Mouse (Mus musculus): ENCODE results near the gene Scai. TPM values are rescaled to one million over a fixed set of nuclear protein-coding genes. Genes with fewer than 3 reads are reported as not detected.
"Not testable (repeated sequence)": the region's sequence is repeated elsewhere in the genome, so short reads cannot be mapped to it uniquely, and the experiment has no call there.

Gene Scai
- polyA plus RNA-seq (2015; fragmentation: Nextera tagmentation; extraction: Ambion mirVana), result 1.0 and 1.4 TPM in 2 replicates

DNA sequence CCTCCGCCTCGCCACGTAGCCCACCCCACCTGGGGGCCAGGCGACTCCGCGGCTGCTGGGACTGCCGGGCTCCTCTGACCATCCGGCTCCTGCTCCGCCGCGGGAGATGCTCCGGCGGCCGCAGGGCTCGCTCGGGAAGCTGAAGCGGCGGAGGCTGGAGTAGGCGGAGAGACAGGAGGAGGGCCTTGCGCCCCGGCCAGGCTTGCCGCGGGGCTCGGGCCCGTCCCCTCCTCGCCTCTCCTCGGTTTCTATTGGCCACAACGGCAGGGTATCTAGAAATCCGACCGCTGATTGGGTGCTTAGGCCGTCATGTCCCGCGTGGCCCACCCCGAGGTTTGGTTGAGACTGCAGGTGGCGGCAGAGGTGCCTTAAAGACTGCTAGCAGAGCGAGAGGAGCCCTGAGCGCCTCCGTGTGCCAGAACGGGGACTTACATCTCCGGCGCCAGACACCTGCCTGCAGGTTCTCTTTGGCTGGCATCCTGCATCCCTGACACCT is at the start of gene Scai:
Scai (minus strand) TSS at position 174 of the 496 bp plus-strand sequence.
- WGBS (ENCODE audit: insufficient replicate concordance), result under 1% methylated on average over 41 of the region's 41 CpGs
- peak; percentile 100 for ATAC-seq (ENCODE audit: low read depth)

DNA sequence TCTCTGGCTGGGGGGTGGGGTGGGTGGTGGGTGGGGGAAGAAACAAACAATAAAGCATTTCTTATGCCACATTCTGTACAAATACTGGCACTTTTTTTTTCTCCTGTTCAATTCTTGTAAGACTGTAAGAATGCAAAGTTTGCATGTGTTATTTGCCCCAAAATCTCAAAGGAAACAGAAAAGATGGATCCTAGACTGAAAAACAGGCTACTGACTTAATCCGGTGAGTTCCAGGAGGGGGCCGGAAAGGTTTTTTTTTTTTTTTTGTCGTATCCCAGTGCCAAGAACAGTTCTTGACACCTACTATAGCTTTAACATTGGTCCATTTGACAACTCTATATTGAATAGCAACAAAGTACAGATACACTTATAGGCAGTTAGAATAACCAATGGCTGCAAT is 36.2 kb upstream of the Scai start:
- no peaks in the 10 kb centered on the region for H3K36me3 ChIP-seq (ENCODE audit: control insufficient read depth, insufficient read depth)
- peak overlapping the region; percentile 75 for H3K4me2 ChIP-seq (ENCODE audit: low read depth, low read length)
- no peak for ATAC-seq (ENCODE audit: low read depth)
- peak overlapping the region; percentile 58 for H3K9ac ChIP-seq (ENCODE audit: low read depth, low read length)
- peaks cover 19% of the 10 kb centered on the region for H3K4me1 ChIP-seq (ENCODE audit: control insufficient read depth, low read depth, low read length)
- 29% methylated on average over 3 of the region's 3 CpGs for WGBS (ENCODE audit: insufficient replicate concordance)
- peak overlapping the region; percentile 97 for H3K27ac ChIP-seq (ENCODE audit: low read length)
- no peaks in the 10 kb centered on the region for H3K27me3 ChIP-seq (ENCODE audit: control insufficient read depth, insufficient read depth, low read depth, low read length)
- peak overlapping the region; percentile 89 for H3K4me3 ChIP-seq (ENCODE audit: low read depth, low read length)
- no peaks in the 10 kb centered on the region for H3K9me3 ChIP-seq (replicated peaks; ENCODE audit: control insufficient read depth, low read length)

More for the DNA sequence above, at the start of gene Scai:
- H3K4me2 ChIP-seq (ENCODE audit: low read depth, low read length), result peak within 1 kb of the TSS; percentile 95
- peaks cover 10% of the 10 kb centered on the region for H3K4me1 ChIP-seq (ENCODE audit: control insufficient read depth, low read depth, low read length)
- H3K9me3 ChIP-seq (replicated peaks; ENCODE audit: control insufficient read depth, low read length), result no peaks in the 10 kb centered on the region
- peak within 1 kb of the TSS; percentile 99 for H3K4me3 ChIP-seq (ENCODE audit: low read depth, low read length)
- H3K27ac ChIP-seq (ENCODE audit: low read length), result peak within 1 kb of the TSS; percentile 69
- peak within 1 kb of the TSS; percentile 94 for H3K9ac ChIP-seq (ENCODE audit: low read depth, low read length)
- H3K36me3 ChIP-seq (ENCODE audit: control insufficient read depth, insufficient read depth), result no peaks in the 10 kb centered on the region
- H3K27me3 ChIP-seq (ENCODE audit: control insufficient read depth, insufficient read depth, low read depth, low read length), result no peaks in the 10 kb centered on the region

- ATAC-seq (ENCODE audit: low read depth), result peak; percentile 96
- under 1% methylated on average over 55 of the region's 56 CpGs for WGBS (ENCODE audit: insufficient replicate concordance)
Measured at GRCm38 (mm10) chr2:39226019-39226640, 35.6 kb upstream of the Scai start, which contains the start of gene Ppp6c. Gene Ppp6c (minus strand): TSS chr2:39226451.

DNA sequence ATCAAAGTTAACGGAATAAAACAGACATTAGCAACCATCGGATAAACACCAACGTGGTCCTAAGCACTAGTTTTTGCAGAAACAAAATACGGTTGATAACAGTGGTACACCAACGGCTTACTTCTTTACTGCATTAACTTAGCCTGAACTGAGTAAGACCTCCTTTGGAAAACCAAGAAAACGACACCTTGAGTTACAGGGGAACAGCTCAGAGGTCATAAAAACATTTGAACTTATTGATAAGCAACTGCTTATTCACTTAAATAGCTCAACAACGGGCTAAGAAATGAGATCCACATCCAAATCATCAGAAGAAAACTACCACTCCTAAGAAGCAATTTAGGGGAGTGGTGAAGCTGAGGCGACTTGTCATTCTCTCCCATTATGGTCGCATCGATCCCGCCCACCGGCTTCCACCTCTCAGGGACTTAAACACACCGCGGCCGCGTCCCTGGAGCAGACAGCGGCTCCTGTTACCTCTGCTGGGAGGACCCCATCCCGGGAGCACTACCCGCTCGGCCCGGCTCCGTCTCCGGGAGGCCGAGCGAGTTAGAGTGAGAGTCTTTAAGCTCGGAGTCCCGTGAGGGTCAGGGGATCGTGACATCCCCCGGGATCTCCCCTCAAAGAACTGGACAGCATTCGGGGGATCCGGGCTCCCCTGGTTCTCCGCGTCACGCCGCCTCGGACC is 34.9 kb upstream of the Scai start:
- H3K4me2 ChIP-seq (ENCODE audit: low read depth, low read length), result peak overlapping the region; percentile 75
- not testable (repeated sequence) for H3K9me3 ChIP-seq (replicated peaks; ENCODE audit: control insufficient read depth, low read length); H3K27me3 ChIP-seq (ENCODE audit: control insufficient read depth, insufficient read depth, low read depth, low read length); H3K36me3 ChIP-seq (ENCODE audit: control insufficient read depth, insufficient read depth)
- peak overlapping the region; percentile 93 for H3K9ac ChIP-seq (ENCODE audit: low read depth, low read length)
- peaks cover 19% of the 10 kb centered on the region for H3K4me1 ChIP-seq (ENCODE audit: control insufficient read depth, low read depth, low read length)
- ATAC-seq (ENCODE audit: low read depth), result peak; percentile 51
- WGBS (ENCODE audit: insufficient replicate concordance), result 2% methylated on average over 34 of the region's 36 CpGs
- H3K4me3 ChIP-seq (ENCODE audit: low read depth, low read length), result peak overlapping the region; percentile 89
- H3K27ac ChIP-seq (ENCODE audit: low read length), result peak overlapping the region; percentile 97

More at GRCm38 (mm10) chr2:39226019-39226640, 35.6 kb upstream of the Scai start, which contains the start of gene Ppp6c:
- H3K36me3 ChIP-seq (ENCODE audit: control insufficient read depth, insufficient read depth), result no peaks in the 10 kb centered on the region
- H3K27ac ChIP-seq (ENCODE audit: low read length), result peak within 1 kb of the TSS; percentile 97
- H3K4me3 ChIP-seq (ENCODE audit: low read depth, low read length), result peak within 1 kb of the TSS; percentile 89
- no peaks in the 10 kb centered on the region for H3K27me3 ChIP-seq (ENCODE audit: control insufficient read depth, insufficient read depth, low read depth, low read length)
- H3K9ac ChIP-seq (ENCODE audit: low read depth, low read length), result peak within 1 kb of the TSS; percentile 93
- no peaks in the 10 kb centered on the region for H3K9me3 ChIP-seq (replicated peaks; ENCODE audit: control insufficient read depth, low read length)
- H3K4me2 ChIP-seq (ENCODE audit: low read depth, low read length), result peak within 1 kb of the TSS; percentile 75
- peaks cover 19% of the 10 kb centered on the region for H3K4me1 ChIP-seq (ENCODE audit: control insufficient read depth, low read depth, low read length)

GRCm38 (mm10) chr2:39224621-39225020 is 34.1 kb upstream of the Scai start:
- Histone ChIP-seq H3K9ac (ENCODE audit: low read depth, low read length) (peak overlapping the region; percentile 44), H3K27ac (ENCODE audit: low read length) (0 out of 2 replicates have a peak overlapping the region, but pooled peaks have one; percentile 20), H3K27me3 (ENCODE audit: control insufficient read depth, insufficient read depth, low read depth, low read length) (no peaks in the 10 kb centered on the region)

DNA sequence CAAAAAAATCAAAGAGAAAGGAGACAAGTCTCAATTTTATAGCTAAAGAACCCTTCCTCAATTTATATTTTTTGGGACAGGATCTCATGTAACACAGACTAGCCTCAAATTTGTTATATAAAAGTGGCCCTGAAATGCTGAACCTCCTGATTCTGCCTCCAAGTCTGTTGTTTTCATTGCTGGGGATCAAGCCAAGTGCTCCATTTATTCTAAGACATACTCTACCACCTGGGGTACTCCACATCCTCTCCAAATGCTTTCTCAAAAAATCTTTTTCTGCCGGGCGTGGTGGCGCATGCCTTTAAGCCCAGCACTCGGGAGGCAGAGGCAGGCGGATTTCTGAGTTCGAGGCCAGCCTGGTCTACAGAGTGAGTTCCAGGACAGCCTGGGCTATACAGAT is 29.5 kb upstream of the Scai start:
- Histone ChIP-seq H3K4me1 (ENCODE audit: control insufficient read depth, low read depth, low read length) (peaks cover 19% of the 10 kb centered on the region), H3K36me3 (ENCODE audit: control insufficient read depth, insufficient read depth) (no peaks in the 10 kb centered on the region), H3K9ac (ENCODE audit: low read depth, low read length) (no peak overlapping the region), H3K27ac (ENCODE audit: low read length) (no peak overlapping the region), H3K4me3 (ENCODE audit: low read depth, low read length) (no peak overlapping the region), H3K27me3 (ENCODE audit: control insufficient read depth, insufficient read depth, low read depth, low read length) (no peaks in the 10 kb centered on the region), H3K4me2 (ENCODE audit: low read depth, low read length) (no peak overlapping the region), H3K9me3 (replicated peaks; ENCODE audit: control insufficient read depth, low read length) (no peaks in the 10 kb centered on the region)
- 84% methylated on average over 6 of the region's 6 CpGs for WGBS (ENCODE audit: insufficient replicate concordance)
- no peak for ATAC-seq (ENCODE audit: low read depth)

More at GRCm38 (mm10) chr2:39224621-39225020, 34.1 kb upstream of the Scai start:
- no peak for ATAC-seq (ENCODE audit: low read depth)
- H3K4me2 ChIP-seq (ENCODE audit: low read depth, low read length), result peak overlapping the region; percentile 75
- H3K4me1 ChIP-seq (ENCODE audit: control insufficient read depth, low read depth, low read length), result peaks cover 19% of the 10 kb centered on the region
- peak overlapping the region; percentile 89 for H3K4me3 ChIP-seq (ENCODE audit: low read depth, low read length)
- no peaks in the 10 kb centered on the region for H3K9me3 ChIP-seq (replicated peaks; ENCODE audit: control insufficient read depth, low read length)
- H3K36me3 ChIP-seq (ENCODE audit: control insufficient read depth, insufficient read depth), result no peaks in the 10 kb centered on the region

GRCm38 (mm10) chr2:39219034-39219433 is 28.5 kb upstream of the Scai start:
- WGBS (ENCODE audit: insufficient replicate concordance), result 84% methylated on average over 3 of the region's 3 CpGs
- Histone ChIP-seq H3K27ac (ENCODE audit: low read length) (no peak overlapping the region), H3K9ac (ENCODE audit: low read depth, low read length) (no peak overlapping the region), H3K27me3 (ENCODE audit: control insufficient read depth, insufficient read depth, low read depth, low read length) (no peaks in the 10 kb centered on the region), H3K9me3 (replicated peaks; ENCODE audit: control insufficient read depth, low read length) (no peaks in the 10 kb centered on the region), H3K4me3 (ENCODE audit: low read depth, low read length) (no peak overlapping the region), H3K36me3 (ENCODE audit: control insufficient read depth, insufficient read depth) (no peaks in the 10 kb centered on the region), H3K4me1 (ENCODE audit: control insufficient read depth, low read depth, low read length) (peaks cover 10% of the 10 kb centered on the region), H3K4me2 (ENCODE audit: low read depth, low read length) (no peak overlapping the region)
- no peak for ATAC-seq (ENCODE audit: low read depth)

GRCm38 (mm10) chr2:39217150-39217549 is 26.6 kb upstream of the Scai start:
- Histone ChIP-seq H3K36me3 (ENCODE audit: control insufficient read depth, insufficient read depth) (no peaks in the 10 kb centered on the region), H3K4me3 (ENCODE audit: low read depth, low read length) (no peak overlapping the region), H3K27me3 (ENCODE audit: control insufficient read depth, insufficient read depth, low read depth, low read length) (no peaks in the 10 kb centered on the region), H3K4me2 (ENCODE audit: low read depth, low read length) (no peak overlapping the region), H3K9me3 (replicated peaks; ENCODE audit: control insufficient read depth, low read length) (no peaks in the 10 kb centered on the region), H3K4me1 (ENCODE audit: control insufficient read depth, low read depth, low read length) (no peaks in the 10 kb centered on the region; the same call in 1 of the 2 replicates), H3K27ac (ENCODE audit: low read length) (no peak overlapping the region), H3K9ac (ENCODE audit: low read depth, low read length) (no peak overlapping the region)
- ATAC-seq (ENCODE audit: low read depth), result no peak
- 74% methylated on average over 4 of the region's 4 CpGs for WGBS (ENCODE audit: insufficient replicate concordance)

DNA sequence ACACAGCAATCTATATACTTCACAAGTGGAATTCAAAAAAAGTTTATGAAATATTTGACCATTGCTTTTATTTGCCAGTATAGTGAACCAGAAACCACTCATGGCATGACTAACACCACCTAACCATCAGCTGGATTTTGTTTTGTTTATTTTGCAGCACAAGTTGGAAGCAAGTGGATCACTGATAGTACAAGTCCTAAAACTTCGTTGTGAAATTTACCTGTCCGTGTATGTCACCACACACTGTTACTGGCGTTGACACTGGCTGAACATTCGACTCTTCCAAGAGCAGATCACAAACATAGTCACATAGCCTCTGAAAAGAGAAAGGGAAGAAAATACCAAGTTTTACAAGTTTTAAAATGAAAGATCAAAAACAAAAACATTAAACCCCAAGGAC is 20.2 kb upstream of the Scai start:
- H3K9ac ChIP-seq (ENCODE audit: low read depth, low read length), result no peak overlapping the region
- no peak overlapping the region for H3K4me2 ChIP-seq (ENCODE audit: low read depth, low read length)
- WGBS (ENCODE audit: insufficient replicate concordance), result 77% methylated on average over 4 of the region's 4 CpGs
- H3K27me3 ChIP-seq (ENCODE audit: control insufficient read depth, insufficient read depth, low read depth, low read length), result no peaks in the 10 kb centered on the region
- no peaks in the 10 kb centered on the region; the same call in 1 of the 2 replicates for H3K36me3 ChIP-seq (ENCODE audit: control insufficient read depth, insufficient read depth)
- no peak for ATAC-seq (ENCODE audit: low read depth)
- H3K4me1 ChIP-seq (ENCODE audit: control insufficient read depth, low read depth, low read length), result no peaks in the 10 kb centered on the region
- no peak overlapping the region for H3K27ac ChIP-seq (ENCODE audit: low read length)
- no peaks in the 10 kb centered on the region for H3K9me3 ChIP-seq (replicated peaks; ENCODE audit: control insufficient read depth, low read length)
- no peak overlapping the region for H3K4me3 ChIP-seq (ENCODE audit: low read depth, low read length)
